Mouse (Mus musculus): ENCODE measurements around the gene Trim13. TPM values are rescaled to one million over a fixed set of nuclear protein-coding genes. Genes with fewer than 3 reads are reported as not detected.
"Not testable (repeated sequence)": the region's sequence is repeated elsewhere in the genome, so short reads cannot be mapped to it uniquely, and the experiment has no call there.

Trim13 gene
- polyA plus RNA-seq, 1 experiment from 2014 or later = 22.6 TPM

- H3K27ac ChIP-seq = no peak overlapping the region
- no peaks in the 10 kb centered on the region for H3K27me3 ChIP-seq (ENCODE audit: insufficient read depth, poor library complexity, severe bottlenecking)
- H3K9me3 ChIP-seq = no peaks in the 10 kb centered on the region
- no peak overlapping the region for H3K4me3 ChIP-seq
- DNase-seq (ENCODE audit: low spot score) = no peak
- H3K36me3 ChIP-seq = no peaks in the 10 kb centered on the region
- H3K4me1 ChIP-seq (replicated peaks) = peaks cover 7% of the 10 kb centered on the region
- WGBS = 91% methylated on average over 9 of the region's 9 CpGs
Observed at GRCm38 (mm10) chr14:61596719-61597426, 1.2 kb upstream of the Trim13 start.

GRCm38 (mm10) chr14:61599057-61599806 lies 1.2 kb downstream of the Trim13 start:
- Histone ChIP-seq H3K36me3 (peaks cover 2% of the 10 kb centered on the region; the same call in 1 of the 2 replicates), H3K27me3 (ENCODE audit: insufficient read depth, poor library complexity, severe bottlenecking) (no peaks in the 10 kb centered on the region), H3K4me1 (replicated peaks) (peaks cover 13% of the 10 kb centered on the region), H3K27ac (peak overlapping the region; percentile 89), H3K9me3 (no peaks in the 10 kb centered on the region), H3K4me3 (peak overlapping the region; percentile 74)
- 6% methylated on average over 44 of the region's 44 CpGs for WGBS
- DNase-seq (ENCODE audit: low spot score) = peak; percentile 91

- H3K9me3 ChIP-seq = no peaks in the 10 kb centered on the region
- no peaks in the 10 kb centered on the region for H3K27me3 ChIP-seq (ENCODE audit: insufficient read depth, poor library complexity, severe bottlenecking)
- 93% methylated on average over 9 of the region's 9 CpGs for WGBS
- no peak for DNase-seq (ENCODE audit: low spot score)
- peaks cover 21% of the 10 kb centered on the region for H3K36me3 ChIP-seq
- no peak overlapping the region for H3K27ac ChIP-seq
- H3K4me3 ChIP-seq = no peak overlapping the region
- H3K4me1 ChIP-seq (replicated peaks) = peaks cover 13% of the 10 kb centered on the region
Observed at GRCm38 (mm10) chr14:61601348-61601747, 3.3 kb downstream of the Trim13 start.

GRCm38 (mm10) chr14:61603069-61603755 lies 5.2 kb downstream of the Trim13 start:
- Histone ChIP-seq H3K27ac (peak overlapping the region; percentile 57), H3K36me3 (peaks cover 29% of the 10 kb centered on the region), H3K9me3 (no peaks in the 10 kb centered on the region), H3K4me3 (no peak overlapping the region), H3K27me3 (ENCODE audit: insufficient read depth, poor library complexity, severe bottlenecking) (no peaks in the 10 kb centered on the region), H3K4me1 (replicated peaks) (peaks cover 13% of the 10 kb centered on the region)
- WGBS = 77% methylated on average over 8 of the region's 8 CpGs
- DNase-seq (ENCODE audit: low spot score) = no peak

- Histone ChIP-seq H3K27me3 (ENCODE audit: insufficient read depth, poor library complexity, severe bottlenecking) (no peaks in the 10 kb centered on the region), H3K4me1 (replicated peaks) (peaks cover 13% of the 10 kb centered on the region), H3K27ac (no peak overlapping the region), H3K4me3 (no peak overlapping the region), H3K36me3 (peaks cover 29% of the 10 kb centered on the region), H3K9me3 (no peaks in the 10 kb centered on the region)
- DNase-seq (ENCODE audit: low spot score) = no peak
- WGBS = 84% methylated on average over 3 of the region's 3 CpGs
Observed at GRCm38 (mm10) chr14:61604081-61604480, 6.0 kb downstream of the Trim13 start.

GRCm38 (mm10) chr14:61606088-61606487 lies 8.0 kb downstream of the Trim13 start:
- H3K4me1 ChIP-seq (replicated peaks); H3K27ac ChIP-seq; H3K4me3 ChIP-seq; DNase-seq (ENCODE audit: low spot score); H3K27me3 ChIP-seq (ENCODE audit: insufficient read depth, poor library complexity, severe bottlenecking); H3K9me3 ChIP-seq: not testable (repeated sequence)
- 89% methylated on average over 2 of the region's 2 CpGs for WGBS
- H3K36me3 ChIP-seq = peaks cover 29% of the 10 kb centered on the region

- Histone ChIP-seq H3K27ac (no peak within 1 kb of the TSS), H3K36me3 (peaks cover 29% of the 10 kb centered on the region), H3K27me3 (ENCODE audit: insufficient read depth, poor library complexity, severe bottlenecking) (no peaks in the 10 kb centered on the region), H3K9me3 (no peaks in the 10 kb centered on the region), H3K4me1 (replicated peaks) (0 out of 2 replicates have a peak, but pooled peaks cover 5% of the 10 kb centered on the region), H3K4me3 (no peak within 1 kb of the TSS)
- DNase-seq (ENCODE audit: low spot score) = no peak
- WGBS = 87% methylated on average over 3 of the region's 3 CpGs
Observed at GRCm38 (mm10) chr14:61607157-61607556, 9.1 kb downstream of the Trim13 start, which contains the start of gene Kcnrg. Gene Kcnrg (plus strand): TSS chr14:61607457.

GRCm38 (mm10) chr14:61611766-61612165 lies 13.7 kb downstream of the Trim13 start:
- no peak overlapping the region for H3K27ac ChIP-seq
- H3K4me1 ChIP-seq (replicated peaks) = no peaks in the 10 kb centered on the region
- 95% methylated on average over 5 of the region's 5 CpGs for WGBS
- no peak overlapping the region for H3K4me3 ChIP-seq
- H3K9me3 ChIP-seq = no peaks in the 10 kb centered on the region
- DNase-seq (ENCODE audit: low spot score) = no peak
- H3K36me3 ChIP-seq = 0 out of 2 replicates have a peak, but pooled peaks cover 3% of the 10 kb centered on the region
- no peaks in the 10 kb centered on the region for H3K27me3 ChIP-seq (ENCODE audit: insufficient read depth, poor library complexity, severe bottlenecking)

GRCm38 (mm10) chr14:61613319-61613718 lies 15.3 kb downstream of the Trim13 start:
- WGBS = 94% methylated on average over 2 of the region's 2 CpGs

GRCm38 (mm10) chr14:61620371-61620770 lies 22.3 kb downstream of the Trim13 start:
- Histone ChIP-seq H3K4me1 (replicated peaks) (no peaks in the 10 kb centered on the region), H3K27me3 (ENCODE audit: insufficient read depth, poor library complexity, severe bottlenecking) (no peaks in the 10 kb centered on the region), H3K9me3 (no peaks in the 10 kb centered on the region), H3K27ac (no peak overlapping the region), H3K36me3 (peaks cover 17% of the 10 kb centered on the region), H3K4me3 (no peak overlapping the region)
- no peak for DNase-seq (ENCODE audit: low spot score)
- WGBS = 89% methylated on average over 2 of the region's 2 CpGs

More at GRCm38 (mm10) chr14:61613319-61613718, 15.3 kb downstream of the Trim13 start:
- Histone ChIP-seq H3K27ac (no peak overlapping the region), H3K9me3 (no peaks in the 10 kb centered on the region), H3K27me3 (ENCODE audit: insufficient read depth, poor library complexity, severe bottlenecking) (no peaks in the 10 kb centered on the region), H3K36me3 (no peaks in the 10 kb centered on the region), H3K4me1 (replicated peaks) (no peaks in the 10 kb centered on the region), H3K4me3 (no peak overlapping the region)
- no peak for DNase-seq (ENCODE audit: low spot score)

- no peak for DNase-seq (ENCODE audit: low spot score)
- Histone ChIP-seq H3K4me1 (replicated peaks) (no peaks in the 10 kb centered on the region), H3K27me3 (ENCODE audit: insufficient read depth, poor library complexity, severe bottlenecking) (no peaks in the 10 kb centered on the region), H3K36me3 (peaks cover 55% of the 10 kb centered on the region), H3K9me3 (no peaks in the 10 kb centered on the region), H3K4me3 (no peak overlapping the region), H3K27ac (no peak overlapping the region)
Observed at GRCm38 (mm10) chr14:61635969-61636368, 37.9 kb downstream of the Trim13 start.

GRCm38 (mm10) chr14:61642668-61643067 lies 44.6 kb downstream of the Trim13 start:
- no peaks in the 10 kb centered on the region for H3K27me3 ChIP-seq (ENCODE audit: insufficient read depth, poor library complexity, severe bottlenecking)
- no peak overlapping the region for H3K4me3 ChIP-seq
- H3K27ac ChIP-seq = no peak overlapping the region
- no peak for DNase-seq (ENCODE audit: low spot score)
- H3K4me1 ChIP-seq (replicated peaks) = no peaks in the 10 kb centered on the region
- WGBS = 91% methylated on average over 1 of the region's 1 CpGs
- H3K9me3 ChIP-seq = no peaks in the 10 kb centered on the region
- H3K36me3 ChIP-seq = peaks cover 8% of the 10 kb centered on the region; the same call in 1 of the 2 replicates

GRCm38 (mm10) chr14:61645547-61645946 lies 47.5 kb downstream of the Trim13 start:
- Histone ChIP-seq H3K4me1 (replicated peaks) (peaks cover 5% of the 10 kb centered on the region), H3K9me3 (no peaks in the 10 kb centered on the region), H3K27me3 (ENCODE audit: insufficient read depth, poor library complexity, severe bottlenecking) (no peaks in the 10 kb centered on the region), H3K36me3 (no peaks in the 10 kb centered on the region), H3K4me3 (no peak overlapping the region), H3K27ac (no peak overlapping the region)
- DNase-seq (ENCODE audit: low spot score) = no peak
- WGBS = 44% methylated on average over 1 of the region's 1 CpGs
